In the genomic region with DNA sequence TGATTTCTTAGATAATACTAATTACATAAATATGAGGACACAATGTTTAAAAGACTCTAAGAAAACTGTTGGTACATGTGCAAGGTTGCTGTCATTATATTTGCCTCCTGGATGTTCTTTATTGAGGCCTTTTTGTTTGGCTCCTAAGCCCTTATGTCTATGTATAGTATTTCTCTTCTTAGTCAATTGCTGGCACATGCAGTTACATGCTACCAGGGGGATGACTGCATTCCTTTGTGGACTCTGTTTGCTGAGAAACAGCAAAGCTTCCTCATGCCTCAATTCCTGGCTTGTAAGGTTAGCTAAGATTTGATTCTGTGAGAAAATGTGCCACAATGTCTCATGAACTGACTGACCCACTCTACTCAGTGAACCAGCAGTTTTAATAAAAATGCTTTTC, we compare ENCODE assay signal across 26 mouse cellular contexts. TPM values are rescaled to one million over a fixed set of nuclear protein-coding genes. Genes with fewer than 3 reads are reported as not detected.
"Had no signal": no experiment of that assay in that cellular context is flagged by ENCODE, and none has a peak within 500 bp of the region (broad histone marks: within the 10 kb centered on the region; RNA-seq: fewer than 3 reads in every experiment).

No protein-coding gene starts in this region.

- H3K4me3 ChIP-seq: midbrain, embryonic 10.5 days; midbrain, embryonic 12.5 days; myocyte; neural tube, embryonic 13.5 days; neural tube, embryonic 15.5 days had no signal

- DNase-seq: lung, adult 18-20 months; lung, embryonic 14.5 days; lung, postnatal 10 days; lung, postnatal 4 days; midbrain, embryonic 14.5 days; retina, postnatal 1 day; right cerebral cortex, adult 18-20 months; right cerebral cortex, postnatal 25 days; right cerebral cortex, postnatal 4 days; spleen, adult 18-20 months; thymus, adult 18-20 months; thymus, postnatal 14 days; thymus, postnatal 36 days had no signal

- H3K4me1 ChIP-seq: midbrain, embryonic 10.5 days; midbrain, embryonic 12.5 days; neural tube, embryonic 15.5 days had no signal

- H3K27ac ChIP-seq: midbrain, embryonic 10.5 days; midbrain, embryonic 12.5 days; neural tube, embryonic 13.5 days; neural tube, embryonic 15.5 days had no signal

- H3K9me3 ChIP-seq: midbrain, embryonic 10.5 days; midbrain, embryonic 12.5 days; neural tube, embryonic 13.5 days; neural tube, embryonic 15.5 days had no signal

- H3K4me2 ChIP-seq: lung, embryonic 14.5 days; midbrain, embryonic 12.5 days; neural tube, embryonic 13.5 days; neural tube, embryonic 15.5 days had no signal

- H3K9ac ChIP-seq: lung, embryonic 14.5 days; midbrain, embryonic 12.5 days; neural tube, embryonic 13.5 days; neural tube, embryonic 15.5 days had no signal

- H3K36me3 ChIP-seq: midbrain, embryonic 10.5 days; midbrain, embryonic 12.5 days; neural tube, embryonic 13.5 days; neural tube, embryonic 15.5 days had no signal

- H3K27me3 ChIP-seq: midbrain, embryonic 12.5 days; neural tube, embryonic 13.5 days; neural tube, embryonic 15.5 days had no signal

- ATAC-seq: midbrain, embryonic 16.5 days had no signal

RNA-seq across cellular contexts. Expression of gene Gm12695, which starts 6.3 kb away (rescaled TPM):
- total RNA-seq: megakaryocyte, adult 5-6 weeks; megakaryocyte-erythroid progenitor cell, adult 5-6 weeks had no signal
- polyA plus RNA-seq: liver, embryonic 16.5 days; lung, embryonic 14.5 days; midbrain, embryonic 10.5 days; midbrain, embryonic 12.5 days; midbrain, embryonic 14.5 days; midbrain, embryonic 16.5 days; myocyte; neural tube, embryonic 11.5 days; neural tube, embryonic 13.5 days; neural tube, embryonic 15.5 days; small intestine, adult 2 months; stomach, embryonic 14.5 days; thymus, postnatal 0 days had no signal
